Mouse (Mus musculus): ENCODE measurements around the gene Ice1. TPM values are rescaled to one million over a fixed set of nuclear protein-coding genes. Genes with fewer than 3 reads are reported as not detected.

Gene Ice1
- total and polyA plus RNA-seq, 2 experiments from 2014 or later, result 25.4 to 77.4 TPM

DNA sequence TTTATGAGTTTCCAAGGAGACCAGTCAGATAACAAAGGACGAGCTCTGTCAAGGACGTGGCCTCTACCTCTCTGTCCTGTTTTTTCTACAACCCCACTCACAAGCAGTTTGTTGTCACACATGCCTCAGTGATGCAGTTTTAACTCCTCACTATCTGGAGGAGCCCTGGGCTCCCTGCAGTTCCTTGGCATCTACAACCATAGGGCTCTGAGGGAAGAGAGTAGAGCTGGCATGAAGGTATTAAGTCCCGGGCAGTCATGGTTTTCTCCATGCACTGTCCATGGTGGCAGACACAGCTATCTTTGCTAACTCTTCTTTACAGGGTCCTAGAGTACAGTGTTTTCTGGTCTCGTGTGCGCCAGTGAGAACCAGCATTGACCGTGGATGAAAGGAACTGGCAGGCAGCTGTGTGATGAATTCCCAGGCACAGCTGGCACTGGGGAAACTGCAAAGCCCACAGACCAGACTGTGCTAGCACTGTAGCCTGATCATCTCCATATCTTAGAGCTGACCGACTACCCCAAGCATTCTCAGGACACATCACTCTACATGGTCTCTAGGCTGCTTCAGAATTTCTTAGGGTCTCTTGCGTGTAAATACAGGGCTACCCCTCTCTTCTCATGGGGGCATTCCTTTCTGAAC lies 127.9 kb downstream of the Ice1 start:
- TF ChIP-seq CTCF (IDR thresholded peaks at IDR 0.05), result no peak
- Histone ChIP-seq H3K4me3 (ENCODE audit: low read depth, low read length) (no peak overlapping the region), H3K4me1 (ENCODE audit: insufficient read depth, low read length) (no peaks in the 10 kb centered on the region; the same call in 1 of the 2 replicates), H3K27me3 (ENCODE audit: insufficient read depth, low read length) (no peaks in the 10 kb centered on the region), H3K27ac (ENCODE audit: low read depth, low read length) (no peak overlapping the region), H3K4me2 (ENCODE audit: low read depth, low read length, poor library complexity, severe bottlenecking) (no peak overlapping the region), H3K9ac (replicated peaks; ENCODE audit: low read length, poor library complexity, severe bottlenecking) (no peak overlapping the region), H3K9me3 (ENCODE audit: low read length) (no peaks in the 10 kb centered on the region), H3K36me3 (ENCODE audit: insufficient read depth, low read length) (no peaks in the 10 kb centered on the region)
- 64% methylated on average over 8 of the region's 8 CpGs for WGBS
- DNase-seq (ENCODE audit: low spot score) (peak; percentile 30), ATAC-seq (ENCODE audit: low FRiP score) (0 out of 2 replicates have a peak, but pooled peaks have one; percentile 31)

DNA sequence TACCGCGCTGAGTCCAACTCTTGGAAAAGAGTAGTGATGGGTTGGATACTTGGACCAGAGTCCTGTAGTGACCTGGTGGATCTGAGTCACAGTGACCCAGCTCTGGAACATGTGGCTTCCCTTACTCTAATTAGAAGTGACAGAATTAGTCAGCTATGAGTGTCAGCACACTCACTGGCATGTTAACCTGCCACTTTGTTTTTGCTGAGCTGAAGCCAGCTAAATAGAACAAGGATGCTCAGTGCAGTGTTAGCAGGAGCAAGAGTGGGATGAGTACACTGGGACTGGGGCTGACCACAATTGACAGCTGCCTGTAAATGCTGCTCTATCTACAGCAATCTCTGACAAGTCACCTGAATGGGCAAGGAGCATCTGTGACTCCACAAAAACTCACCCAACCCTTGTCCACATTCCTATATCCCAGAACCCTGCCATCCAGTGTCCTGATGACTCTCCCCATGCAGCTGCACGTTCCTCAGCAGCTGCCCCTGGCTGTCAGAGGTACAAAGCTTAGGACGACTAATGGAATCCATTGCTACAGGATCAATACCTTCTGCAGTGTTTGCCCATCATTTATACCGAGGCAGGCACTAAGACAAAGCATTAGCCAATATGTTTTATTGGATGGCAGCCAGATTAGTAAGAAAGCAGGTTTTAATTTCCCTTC lies 128.6 kb downstream of the Ice1 start:
- Histone ChIP-seq H3K27me3 (ENCODE audit: insufficient read depth, low read length) (no peaks in the 10 kb centered on the region), H3K9ac (replicated peaks; ENCODE audit: low read length, poor library complexity, severe bottlenecking) (no peak overlapping the region), H3K4me1 (ENCODE audit: insufficient read depth, low read length) (no peaks in the 10 kb centered on the region; the same call in 1 of the 2 replicates), H3K4me3 (ENCODE audit: low read depth, low read length) (no peak overlapping the region), H3K27ac (ENCODE audit: low read depth, low read length) (no peak overlapping the region), H3K36me3 (ENCODE audit: insufficient read depth, low read length) (no peaks in the 10 kb centered on the region), H3K4me2 (ENCODE audit: low read depth, low read length, poor library complexity, severe bottlenecking) (no peak overlapping the region), H3K9me3 (ENCODE audit: low read length) (no peaks in the 10 kb centered on the region)
- WGBS, result 49% methylated on average over 5 of the region's 5 CpGs
- peak; percentile 30 for DNase-seq (ENCODE audit: low spot score)
- TF ChIP-seq CTCF (IDR thresholded peaks at IDR 0.05), result no peak
- 0 out of 2 replicates have a peak, but pooled peaks have one; percentile 5 for ATAC-seq (ENCODE audit: low FRiP score)

Other genes with a start within 250 kb of the Ice1 start
- 4.8 and 5.6 TPM in 2 replicates for gene Adamts16, start 204.2 kb upstream of the Ice1 start, total RNA-seq (2014; rRNA removed)
- 2.0 and 2.2 TPM in 2 replicates for gene Adamts16, start 204.2 kb upstream of the Ice1 start, polyA plus RNA-seq (2015; fragmentation: Nextera tagmentation; extraction: Ambion mirVana)